Mouse (Mus musculus): ENCODE measurements at regions not wholly inside any gene's neighbourhood (a gene's known extent, or its start where the extent isn't known, plus 50 kb on each side); places are given as distances from the start of the nearest gene placed in this dataset.

- TF ChIP-seq CTCF (IDR thresholded peaks at IDR 0.05; ENCODE audit: low read depth, low read length) = no peak
- TF ChIP-seq EP300 (IDR thresholded peaks at IDR 0.05; ENCODE audit: insufficient read depth, low read depth, low read length) = no peak
- TF ChIP-seq POLR2A (IDR thresholded peaks at IDR 0.05; ENCODE audit: insufficient read depth, low read length) = no peak
These were observed 87.8 kb downstream of the Dad1 start for GRCm38 (mm10) chr14:54166057-54166456.
